Mouse (Mus musculus) induced T-regulatory cell, adult 2 months (primary cell): ENCODE results near the gene Osbpl9.

Experiments
- DNase-seq: peaks from one replicate; pipeline ENCODE4 v3.0.0-alpha.2; 2012; ENCODE audit warnings: low read depth

Gene Osbpl9

DNA sequence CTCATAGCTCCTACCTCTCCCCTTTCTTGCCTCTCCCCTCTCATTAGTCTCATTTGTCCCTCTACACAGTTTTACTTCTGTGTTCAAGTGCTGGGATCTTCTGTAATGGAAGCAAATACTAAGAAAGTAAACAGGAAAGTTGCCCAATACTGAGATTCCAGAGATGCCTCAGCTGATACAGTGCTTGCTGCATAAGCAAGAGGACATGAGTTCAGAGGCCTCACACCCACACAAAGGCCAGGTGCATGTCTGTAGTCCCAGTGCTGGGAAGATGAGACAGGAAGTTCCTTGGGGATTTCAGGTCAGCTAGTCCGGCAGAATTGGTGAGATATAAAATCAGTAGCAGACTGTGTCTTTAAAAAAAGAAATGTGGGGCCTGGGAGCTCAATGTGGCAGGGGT is 2.3 kb upstream of the Osbpl9 start:
- no peak for DNase-seq

- no peak for DNase-seq
Measured at GRCm38 (mm10) chr4:109203931-109204330, 1.9 kb upstream of the Osbpl9 start.

- no peak for DNase-seq
Measured at GRCm38 (mm10) chr4:109199069-109199468, 3.0 kb downstream of the Osbpl9 start.

DNA sequence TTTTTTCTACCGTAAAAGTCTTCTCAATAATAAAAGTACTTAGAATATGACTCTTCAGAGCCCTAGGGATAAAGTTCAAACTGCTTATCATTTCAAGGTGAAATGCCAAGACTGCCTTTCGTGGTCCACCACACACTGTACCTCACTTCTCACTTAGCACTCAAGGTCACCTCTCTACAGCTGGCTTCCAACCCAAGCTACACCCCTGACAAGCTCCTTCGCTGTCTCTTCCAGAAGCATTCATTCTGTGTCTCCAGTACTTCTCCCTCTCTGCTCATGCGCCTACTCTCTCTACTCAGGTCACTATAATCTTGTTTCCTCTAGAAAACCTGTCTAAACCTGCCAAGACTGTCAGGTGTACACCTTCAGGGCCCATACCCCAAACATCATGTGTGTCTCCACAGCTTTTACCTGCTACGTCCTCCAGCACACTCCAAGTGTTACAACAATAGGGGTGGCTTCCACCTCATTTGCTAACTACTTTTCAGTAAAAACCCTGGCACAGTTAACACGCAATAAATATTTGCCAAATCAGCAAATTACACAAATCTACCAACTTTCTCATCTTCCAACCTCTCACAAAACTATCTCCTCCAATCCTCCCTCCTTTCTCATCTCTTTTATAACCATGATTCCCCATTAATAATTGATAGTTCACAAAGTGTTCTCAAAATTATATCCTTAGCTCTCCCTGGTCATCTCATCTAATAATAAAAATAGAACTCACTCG is 6.0 kb downstream of the Osbpl9 start:
- DNase-seq, result no peak

- no peak for DNase-seq
Measured at GRCm38 (mm10) chr4:109193886-109194285, 8.2 kb downstream of the Osbpl9 start.

DNA sequence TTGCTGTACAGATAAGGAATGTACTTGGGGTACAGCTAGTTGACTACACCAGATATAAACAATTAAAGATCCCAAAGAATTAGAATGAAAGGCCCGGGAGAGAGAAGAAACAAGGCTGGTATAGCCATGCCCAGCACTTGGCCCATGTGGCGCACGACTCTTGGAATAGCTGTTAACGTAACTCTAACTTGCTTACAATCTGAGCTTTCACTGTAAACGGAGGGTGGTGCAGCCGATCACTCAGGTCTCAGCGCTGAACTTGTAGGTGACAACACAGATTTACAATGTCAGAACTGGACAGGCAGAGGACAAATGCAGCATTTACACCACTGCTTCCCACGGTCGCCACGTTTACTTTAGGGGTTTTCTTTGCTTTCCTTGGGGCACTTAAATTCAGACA is 10.5 kb downstream of the Osbpl9 start:
- DNase-seq, result no peak

DNA sequence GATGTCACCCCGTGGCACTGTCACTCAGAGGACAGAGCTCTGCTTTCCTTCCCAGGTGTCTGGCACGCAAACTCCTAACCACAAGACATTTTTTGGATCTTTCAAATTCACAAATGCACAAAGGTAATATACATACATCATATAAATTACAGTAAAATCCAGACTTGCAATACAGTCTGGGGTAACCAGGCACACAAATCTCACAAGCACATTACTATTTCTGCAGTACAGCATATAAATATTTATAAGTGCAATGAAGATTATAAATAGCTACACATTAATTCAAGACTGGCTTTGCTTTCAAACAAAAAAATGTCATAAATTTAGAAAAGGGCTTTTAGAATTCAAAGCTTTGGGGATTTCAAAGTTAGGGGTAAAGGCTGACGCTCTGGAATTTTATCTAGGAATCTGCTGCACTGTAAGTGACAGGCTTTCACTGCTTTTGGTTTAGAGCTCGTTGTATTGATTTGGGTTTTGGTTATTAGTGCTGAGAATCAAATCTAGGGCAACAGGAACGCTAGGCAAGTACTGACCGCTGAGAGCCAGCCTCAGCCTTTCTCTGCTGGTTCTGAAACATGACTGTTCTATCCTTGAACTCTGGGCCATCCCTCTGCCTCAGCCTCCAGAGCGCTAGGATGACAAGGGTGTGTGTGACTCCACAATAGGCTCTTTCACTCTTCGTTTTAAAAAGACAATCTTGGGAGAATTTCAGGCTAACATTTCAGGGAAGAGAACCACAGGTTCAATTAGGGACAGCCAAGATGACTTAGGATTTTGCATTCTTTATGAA is 16.3 kb downstream of the Osbpl9 start:
- no peak for DNase-seq

- DNase-seq, result no peak
Measured at GRCm38 (mm10) chr4:109175677-109176076, 26.4 kb downstream of the Osbpl9 start.

DNA sequence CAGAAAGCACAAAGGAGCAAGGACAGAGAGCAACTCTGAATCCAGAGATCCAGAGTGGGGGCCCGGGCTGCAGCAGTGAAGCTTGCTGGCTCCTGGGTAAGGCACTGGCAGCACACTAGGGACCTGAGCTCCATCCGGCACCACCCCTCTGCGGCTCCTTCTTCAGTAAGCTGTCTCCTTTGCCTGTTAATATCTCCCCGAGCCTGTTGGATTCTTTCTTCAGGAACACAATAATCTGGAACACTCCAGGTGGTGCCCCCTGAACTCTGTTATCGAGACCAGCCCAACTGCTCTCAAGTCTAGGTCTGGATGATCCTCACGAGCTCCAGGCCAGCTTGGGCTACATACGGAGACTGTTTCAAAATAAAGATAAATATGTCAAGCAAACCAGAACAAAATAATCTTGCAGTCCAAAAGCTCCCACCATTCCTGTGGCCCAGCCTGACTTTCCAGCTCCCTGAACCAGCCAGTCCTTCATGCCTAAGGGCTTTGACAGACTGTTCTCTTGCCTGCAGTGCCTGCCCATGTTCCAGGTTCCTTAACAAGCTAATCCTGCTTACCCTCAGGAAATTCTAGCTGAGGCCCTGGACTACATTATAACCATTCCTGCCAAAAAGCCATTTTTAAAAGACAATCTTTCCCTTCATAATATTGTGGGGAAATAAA is 28.2 kb downstream of the Osbpl9 start:
- no peak for DNase-seq

DNA sequence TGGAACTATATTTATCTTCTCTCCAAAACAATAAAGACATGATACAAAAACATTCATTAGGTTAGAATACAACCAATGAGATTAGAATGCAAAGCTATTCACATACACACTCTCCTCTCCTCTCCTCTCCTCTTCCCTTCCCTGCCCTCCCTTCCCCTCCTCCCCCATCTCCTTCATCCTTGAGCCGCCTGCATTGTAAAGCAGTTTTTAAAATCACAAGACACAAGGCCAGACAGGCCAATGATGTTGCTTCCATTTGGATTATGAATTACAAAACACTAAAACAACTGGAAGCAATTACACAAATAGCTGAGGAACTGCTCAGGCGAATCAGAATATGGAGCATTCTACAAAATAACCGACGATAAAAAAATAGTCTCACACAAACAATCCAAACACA is 28.7 kb downstream of the Osbpl9 start:
- no peak for DNase-seq

GRCm38 (mm10) chr4:109165521-109166173 is 36.4 kb downstream of the Osbpl9 start:
- DNase-seq, result peak; percentile 86

DNA sequence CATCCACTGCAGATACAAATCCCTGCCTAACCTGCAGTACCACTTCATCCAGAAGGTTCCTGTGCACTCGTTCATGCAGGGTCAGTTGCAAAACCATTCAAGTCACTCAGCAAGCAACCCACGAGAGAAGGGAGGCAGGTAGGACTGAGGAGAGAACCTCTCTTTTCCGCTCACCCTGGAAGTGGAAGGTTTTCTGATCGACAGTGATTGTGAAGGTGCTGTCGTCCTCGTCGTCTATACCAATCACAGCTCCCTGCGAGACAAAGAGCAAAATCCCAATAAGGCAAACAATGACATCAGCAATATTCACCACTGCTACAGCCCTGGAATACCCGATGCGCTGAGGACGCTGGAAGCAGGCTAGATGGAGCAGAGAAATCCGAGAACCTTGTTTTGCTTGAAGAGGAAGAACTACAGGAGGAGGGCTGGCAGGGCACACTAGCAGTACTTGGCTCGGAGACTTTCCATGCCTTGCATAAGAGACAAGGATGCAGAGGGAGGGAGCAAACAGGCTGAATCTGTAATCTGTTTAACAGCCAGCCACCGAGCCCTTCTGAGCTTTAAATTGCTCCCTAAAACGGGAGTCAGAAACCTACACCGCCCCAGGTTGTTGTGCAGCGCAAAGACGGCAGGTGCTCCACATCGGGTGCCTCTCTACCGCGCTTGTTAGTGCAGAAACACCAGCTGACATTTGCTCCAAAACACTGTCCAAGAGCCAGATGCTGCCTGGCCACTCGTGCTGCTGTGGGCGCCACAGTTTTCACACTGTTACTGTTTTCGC is 45.4 kb downstream of the Osbpl9 start:
- DNase-seq, result no peak

- no peak for DNase-seq
Measured at GRCm38 (mm10) chr4:109156073-109156472, 46.0 kb downstream of the Osbpl9 start.

GRCm38 (mm10) chr4:109150214-109150613 is 51.9 kb downstream of the Osbpl9 start:
- DNase-seq, result no peak

GRCm38 (mm10) chr4:109149411-109149810 is 52.7 kb downstream of the Osbpl9 start:
- DNase-seq, result no peak

- peak; percentile 78 for DNase-seq
Measured at GRCm38 (mm10) chr4:109147278-109148038, 54.6 kb downstream of the Osbpl9 start.

- no peak for DNase-seq
Measured at GRCm38 (mm10) chr4:109143091-109143490, 59.0 kb downstream of the Osbpl9 start.

- no peak for DNase-seq
Measured at GRCm38 (mm10) chr4:109138551-109138950, 63.5 kb downstream of the Osbpl9 start.

DNA sequence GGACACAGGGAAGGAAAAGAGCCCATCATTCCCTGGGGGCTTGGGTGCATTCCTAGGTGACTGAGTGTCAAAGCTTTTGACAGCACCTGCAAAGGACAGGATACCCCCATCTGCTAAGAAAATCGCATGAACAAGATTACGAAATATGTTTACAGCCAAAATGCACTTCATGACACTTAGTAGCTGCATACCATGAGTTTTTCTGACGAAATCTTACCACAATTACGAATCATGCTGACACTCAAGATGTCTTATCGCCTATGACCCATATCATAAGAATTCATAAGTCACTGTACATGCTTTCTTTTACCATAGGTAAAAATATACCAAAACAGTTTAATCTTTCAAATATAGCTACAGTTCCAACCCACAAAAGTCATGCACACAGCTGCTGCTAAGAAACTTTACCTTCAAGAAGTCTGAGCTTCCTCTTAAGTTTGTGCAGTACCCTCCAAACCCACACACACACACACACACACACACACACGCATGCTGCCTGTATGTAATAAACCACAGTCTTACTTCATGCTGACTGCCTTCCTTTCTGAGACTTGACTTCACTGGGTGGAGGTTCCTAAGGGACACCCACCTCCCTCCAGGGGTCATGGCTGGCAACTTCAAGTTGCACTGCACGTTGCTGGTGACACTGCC is 65.5 kb downstream of the Osbpl9 start:
- peak; percentile 72 for DNase-seq

GRCm38 (mm10) chr4:109134955-109135354 is 67.1 kb downstream of the Osbpl9 start:
- peak; percentile 44 for DNase-seq
